Mouse (Mus musculus) adrenal gland, adult 8-10 months (tissue): ENCODE results near the gene Enpep. TPM values are rescaled to one million over a fixed set of nuclear protein-coding genes. Genes with fewer than 3 reads are reported as not detected.
A peak's percentile ranks its signal among the peaks of the same experiment; 100 is the strongest.

Source experiments
- DNase-seq: peaks from one replicate; pipeline ENCODE4 v3.0.0; 2022
- total RNA-seq, 4 experiments: library from RNA; stranded (reverse); gene quantifications; 2 replicates each; pipeline ENCODE4 v1.2.4; 2022

The Enpep gene
- total RNA-seq, 4 experiments from 2014 or later = 11.5 to 20.7 (median 16.1) TPM

DNA sequence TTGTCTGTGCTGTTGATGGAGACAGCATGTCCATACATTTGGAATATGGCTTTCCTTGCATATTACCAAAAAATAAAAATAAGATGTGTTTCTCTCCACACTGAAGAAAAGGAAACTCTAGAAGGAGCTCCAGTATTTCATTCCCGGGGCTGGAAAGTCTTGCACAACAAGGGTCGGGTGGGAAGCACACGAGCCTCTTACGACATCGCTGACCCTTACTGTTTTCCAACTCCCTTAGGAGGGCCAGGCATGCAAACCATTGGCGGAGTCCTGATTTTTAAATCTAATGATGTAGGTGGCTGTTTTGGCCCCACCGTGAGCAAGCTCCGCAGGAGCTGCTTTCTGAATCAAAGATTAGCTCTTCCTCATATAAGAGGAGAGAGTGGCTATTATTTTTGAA lies 20.6 kb downstream of the Enpep start:
- no peak for DNase-seq

GRCm38 (mm10) chr3:129309926-129310325 lies 22.6 kb downstream of the Enpep start:
- no peak for DNase-seq

GRCm38 (mm10) chr3:129308876-129309275 lies 23.6 kb downstream of the Enpep start:
- no peak for DNase-seq

DNA sequence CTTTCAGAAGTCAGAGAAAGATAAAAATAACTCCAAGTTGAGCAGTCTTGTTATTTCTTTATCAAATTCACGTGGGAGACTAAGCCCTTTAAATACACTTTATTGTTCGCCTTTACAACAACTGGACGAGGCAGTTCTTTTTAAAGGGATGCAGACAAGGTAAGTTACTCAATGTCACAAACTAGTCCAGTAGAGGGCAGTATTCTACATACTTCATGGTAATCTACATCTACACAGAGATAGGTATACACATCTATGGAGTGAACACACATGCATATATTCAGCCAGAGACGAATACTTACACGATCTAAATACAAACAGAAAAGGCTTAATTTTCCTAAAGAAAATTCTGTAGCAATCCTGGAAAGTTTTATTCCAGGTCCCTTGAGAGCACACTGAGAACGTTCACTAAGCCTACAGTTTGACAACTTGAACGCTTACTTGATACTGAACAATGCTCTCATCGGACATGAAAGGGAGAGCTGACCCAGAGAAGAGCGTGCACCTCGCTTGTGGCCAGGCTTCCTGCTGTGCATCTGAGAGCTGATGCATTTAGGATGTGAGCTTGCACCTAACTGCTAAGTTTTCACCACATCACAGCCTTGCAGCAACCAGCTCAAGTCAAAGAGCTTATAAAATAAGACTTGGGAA lies 24.3 kb downstream of the Enpep start:
- DNase-seq = no peak

DNA sequence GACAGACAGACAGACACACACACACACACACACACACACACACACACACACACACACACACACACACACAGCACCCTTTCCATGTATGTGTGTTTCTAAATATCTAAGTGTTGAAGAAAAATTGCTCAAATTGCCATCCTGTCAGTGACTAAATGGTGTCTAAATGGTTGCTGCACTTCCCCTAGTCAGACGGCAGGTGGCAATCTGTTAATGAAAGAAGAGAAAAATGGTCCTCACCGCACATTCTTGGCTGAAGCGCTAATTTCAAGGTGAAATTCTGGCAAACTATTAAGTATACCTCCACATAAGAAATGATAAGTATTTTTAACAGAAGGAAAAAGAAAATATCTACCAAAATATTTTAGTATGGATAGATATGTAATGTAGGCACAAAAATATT lies 28.6 kb downstream of the Enpep start:
- DNase-seq = no peak

- no peak for DNase-seq
Measured at GRCm38 (mm10) chr3:129299874-129300273, 32.6 kb downstream of the Enpep start.

DNA sequence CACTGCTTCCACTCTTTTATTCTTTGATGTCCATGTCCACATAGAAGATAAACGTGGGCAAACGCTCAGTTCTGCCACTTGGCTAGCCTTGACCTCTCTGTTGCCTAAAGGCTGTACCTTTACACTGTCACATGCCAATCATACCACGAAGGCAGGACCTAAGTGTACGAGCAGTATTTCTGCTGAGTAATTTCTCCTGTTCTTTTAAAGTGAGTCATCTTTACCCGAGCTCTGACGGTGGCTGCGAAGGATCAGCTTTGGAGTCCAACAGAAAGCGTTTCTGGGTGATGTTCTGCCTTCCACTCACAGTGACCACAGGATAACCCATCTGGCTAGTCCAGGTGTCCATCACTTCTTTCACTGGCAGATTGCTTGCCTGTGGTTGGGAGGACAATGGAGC lies 33.9 kb downstream of the Enpep start:
- DNase-seq = no peak

GRCm38 (mm10) chr3:129296994-129297393 lies 35.5 kb downstream of the Enpep start:
- DNase-seq = peak; percentile 50

DNA sequence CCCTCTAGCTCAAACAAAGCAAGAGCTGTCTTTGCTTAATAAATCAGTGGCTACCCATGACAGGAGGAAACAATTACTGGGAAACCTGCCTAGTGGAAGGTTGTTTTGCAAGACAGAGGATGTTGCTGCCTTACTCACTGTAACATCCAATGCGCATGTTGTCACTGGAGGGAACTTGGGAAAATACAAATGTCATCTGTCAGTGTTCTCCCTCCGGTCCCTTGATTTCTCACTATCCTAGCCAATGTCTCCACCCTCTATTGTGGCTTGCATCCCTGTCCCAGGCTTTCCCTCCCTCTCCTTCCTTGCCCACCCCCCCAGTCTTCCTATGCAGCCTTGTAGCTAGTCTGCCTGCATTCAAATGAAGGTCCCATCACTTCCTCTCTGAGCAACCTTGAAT lies 36.6 kb downstream of the Enpep start:
- DNase-seq = peak; percentile 16

GRCm38 (mm10) chr3:129289536-129289935 lies 43.0 kb downstream of the Enpep start:
- peak; percentile 19 for DNase-seq

- DNase-seq = no peak
Measured at GRCm38 (mm10) chr3:129287140-129287539, 45.4 kb downstream of the Enpep start.

DNA sequence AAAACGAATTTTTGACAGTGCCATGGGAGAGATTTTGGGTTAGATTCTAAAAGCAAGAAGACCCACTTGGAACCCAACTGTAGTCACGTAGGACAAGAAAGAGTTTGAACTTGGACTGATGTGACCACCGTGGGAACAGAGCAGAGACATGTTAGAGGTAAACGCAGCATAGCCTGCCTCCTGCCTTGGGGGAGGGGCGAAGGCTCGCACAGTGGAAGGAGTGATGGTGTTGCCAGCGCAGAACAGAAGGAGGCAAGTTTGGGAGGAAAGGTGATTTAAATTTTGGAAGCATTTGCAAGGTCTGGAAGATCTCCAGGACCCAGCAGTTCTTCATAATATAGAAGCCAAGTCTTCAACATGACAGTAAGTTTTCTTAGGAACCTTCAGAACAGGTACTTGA lies 46.1 kb downstream of the Enpep start:
- no peak for DNase-seq

DNA sequence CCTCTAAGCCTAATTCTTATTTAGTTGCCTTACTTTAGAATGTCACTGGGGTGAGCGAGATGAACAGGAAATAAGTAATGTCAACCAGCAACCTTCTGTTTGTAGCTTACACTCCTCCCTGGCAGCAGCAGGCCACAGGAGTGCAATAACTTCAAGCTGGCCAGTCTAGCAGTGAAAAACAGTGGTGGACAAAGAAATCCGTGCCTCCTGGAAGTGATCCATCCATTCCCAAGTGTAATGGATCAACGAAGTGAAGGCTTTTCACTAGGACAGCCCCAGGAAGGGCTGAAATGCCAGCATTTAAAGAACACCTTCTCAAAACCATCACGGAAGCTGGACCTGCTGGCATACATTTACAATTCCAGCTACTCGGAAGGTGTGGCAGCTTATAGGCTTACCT lies 48.2 kb downstream of the Enpep start:
- no peak for DNase-seq

GRCm38 (mm10) chr3:129279441-129279840 lies 53.1 kb downstream of the Enpep start:
- no peak for DNase-seq

DNA sequence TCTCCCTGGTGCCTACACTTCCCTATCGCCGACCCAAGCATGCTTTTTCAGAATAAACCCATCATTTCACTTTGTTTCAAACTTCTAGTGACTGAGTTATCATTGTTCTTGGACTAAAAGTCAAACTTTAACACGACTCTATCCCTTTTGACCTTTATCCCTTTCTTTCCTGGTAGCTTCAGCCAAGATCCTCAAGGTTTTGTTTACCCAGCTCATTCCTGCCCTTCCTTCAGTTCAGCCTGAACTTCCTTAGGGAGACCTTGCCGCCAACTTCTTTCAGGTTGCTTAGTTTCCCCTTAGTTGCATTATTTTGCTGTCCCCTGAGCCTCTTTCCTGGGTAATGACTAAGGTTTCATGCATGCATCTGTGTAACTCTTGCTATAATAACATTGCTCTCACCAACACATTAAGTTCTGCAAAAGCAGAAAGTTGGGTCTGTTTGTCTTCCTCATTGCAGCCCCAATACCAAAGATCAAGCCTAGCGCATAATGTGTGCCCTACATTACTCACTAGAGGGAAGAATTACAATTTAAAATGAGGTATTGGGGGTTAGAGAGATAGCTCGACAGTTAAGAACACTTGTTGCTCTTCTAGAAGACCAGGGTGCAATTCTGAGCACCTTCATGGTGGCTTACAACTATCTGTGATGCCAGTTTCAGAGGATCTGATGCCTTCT lies 59.2 kb downstream of the Enpep start:
- DNase-seq = no peak

- no peak for DNase-seq
Measured at GRCm38 (mm10) chr3:129270044-129270443, 62.5 kb downstream of the Enpep start.

DNA sequence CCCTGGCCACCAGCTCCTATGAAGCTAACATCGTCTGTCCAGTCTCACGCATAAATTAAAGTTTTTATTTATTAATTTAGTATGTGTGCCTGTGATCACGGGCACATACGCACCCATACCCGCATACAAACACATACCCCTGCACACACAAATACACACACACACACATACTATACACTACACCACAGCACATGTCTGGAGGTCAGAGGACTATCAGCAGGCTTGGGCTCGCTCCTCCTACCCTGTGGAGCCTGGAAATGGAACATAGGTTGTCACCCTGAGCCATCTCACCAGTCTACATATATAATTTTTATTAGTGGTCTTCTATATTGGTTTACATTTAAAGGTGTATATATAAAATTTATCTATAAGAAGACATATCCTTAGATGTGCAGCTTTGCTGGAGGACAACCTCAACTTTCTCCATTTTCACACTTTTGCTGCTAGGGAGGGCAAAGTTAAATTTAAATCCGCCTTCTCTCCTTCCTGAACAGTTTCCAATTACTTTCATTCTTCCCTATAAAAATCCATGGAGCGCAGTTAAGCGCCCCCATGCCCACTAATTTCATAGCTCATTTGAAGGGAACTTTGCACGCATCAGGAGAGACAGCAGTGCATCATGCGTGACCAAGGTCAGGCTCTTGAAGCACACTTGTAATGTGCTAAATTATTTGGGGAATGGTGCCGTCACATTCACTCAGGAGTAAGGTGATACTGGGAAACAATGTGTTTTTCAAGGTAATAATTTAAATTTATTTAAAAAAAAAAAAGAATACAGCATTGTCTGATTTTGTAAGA lies 63.4 kb downstream of the Enpep start:
- no peak for DNase-seq

DNA sequence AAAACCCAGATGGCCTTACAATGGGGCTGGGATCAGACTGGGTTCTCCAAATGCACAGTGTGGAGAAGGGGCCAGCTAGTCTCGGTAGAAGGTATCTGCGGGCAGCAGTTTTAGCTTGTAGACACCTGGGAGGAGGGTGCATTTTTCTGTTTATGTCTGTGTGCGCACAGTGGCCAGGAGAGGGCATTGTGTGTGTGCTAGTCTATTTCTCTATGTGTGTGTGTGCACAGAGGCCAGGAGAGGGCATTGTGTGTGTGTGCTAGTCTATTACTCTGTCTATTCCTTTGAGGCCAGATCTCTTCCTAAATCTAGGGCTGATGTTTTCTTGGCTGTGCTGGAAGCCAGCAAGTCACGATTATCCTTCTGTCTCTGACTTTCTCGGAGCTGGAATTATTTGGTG lies 74.0 kb downstream of the Enpep start:
- DNase-seq = no peak

DNA sequence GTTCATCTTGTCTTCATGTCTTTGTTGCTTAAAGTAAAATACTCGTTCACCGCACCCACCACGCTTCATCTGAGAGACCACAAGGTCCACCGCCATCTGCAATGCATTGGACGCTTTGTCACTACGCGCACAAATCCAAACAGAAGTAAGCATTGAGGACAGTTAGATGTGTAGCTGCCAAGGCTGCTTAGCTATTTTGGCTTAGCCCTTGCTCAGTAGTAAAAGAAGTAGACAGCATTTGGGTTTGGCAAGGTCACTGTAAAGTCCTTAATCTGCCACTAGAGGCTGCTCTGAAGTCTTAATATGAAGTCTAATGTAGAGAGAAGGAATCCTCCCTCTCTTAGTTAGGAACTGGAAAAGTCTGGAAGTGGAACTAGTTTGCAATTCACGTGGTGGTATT lies 75.8 kb downstream of the Enpep start:
- DNase-seq = no peak

GRCm38 (mm10) chr3:129256283-129256682 lies 76.2 kb downstream of the Enpep start:
- no peak for DNase-seq

- no peak for DNase-seq
Measured at GRCm38 (mm10) chr3:129254246-129254645, 78.3 kb downstream of the Enpep start.

GRCm38 (mm10) chr3:129250997-129251396 lies 81.5 kb downstream of the Enpep start:
- no peak for DNase-seq

DNA sequence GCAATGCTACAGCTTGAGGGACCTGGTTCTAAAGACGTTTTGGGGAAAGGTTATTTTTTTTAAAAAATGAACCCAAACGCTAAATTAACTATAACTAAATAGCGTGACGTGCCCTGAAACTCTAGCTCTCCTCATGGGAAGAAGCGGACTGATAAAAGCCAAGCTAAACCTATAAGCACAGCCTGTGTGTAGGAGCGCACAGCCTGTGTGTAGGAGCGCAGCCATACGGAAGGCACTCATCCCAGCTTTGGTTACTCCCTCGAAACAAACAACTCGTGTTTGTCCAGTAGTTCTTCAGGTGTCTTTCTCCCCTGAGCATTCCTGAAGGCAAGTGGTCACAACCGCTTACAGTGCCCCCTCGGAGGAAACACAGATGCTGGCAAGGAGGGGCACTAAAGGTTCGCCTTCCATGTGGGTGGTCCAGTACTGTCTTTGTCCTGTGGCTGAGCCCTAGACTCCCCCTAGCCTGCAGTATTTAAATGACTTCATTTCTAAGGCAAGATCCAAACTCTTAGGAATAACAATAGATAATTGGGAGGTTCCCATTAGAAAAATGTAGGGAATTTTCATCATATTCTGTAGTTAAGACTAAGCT lies 93.8 kb downstream of the Enpep start:
- DNase-seq = no peak
